Mouse (Mus musculus): ENCODE data around the gene Ldlrad3. TPM values are rescaled to one million over a fixed set of nuclear protein-coding genes. Genes with fewer than 3 reads are reported as not detected.
A peak's percentile ranks its signal among the peaks of the same experiment; 100 is the strongest.

The Ldlrad3 gene
- polyA plus RNA-seq, 1 experiment from 2014 or later: 30.0 TPM

DNA sequence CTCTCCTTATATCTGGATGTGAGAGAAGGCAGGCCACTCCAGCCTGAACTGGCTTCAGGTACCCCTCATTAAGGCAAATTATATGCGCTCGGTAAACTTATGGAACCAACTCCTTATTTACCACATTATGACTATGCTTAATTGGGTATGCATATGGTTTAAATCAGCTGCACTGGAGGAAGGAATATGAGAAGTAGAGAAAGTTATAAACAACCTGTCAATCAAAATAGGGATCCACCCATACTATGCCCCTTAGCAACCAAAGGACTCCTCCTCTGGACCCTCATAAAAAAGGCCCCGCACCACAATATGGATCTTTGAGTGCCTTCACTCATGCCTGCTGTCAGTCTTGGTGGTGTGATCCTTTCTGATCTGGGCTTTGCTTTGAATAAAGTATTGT lies 165.6 kb downstream of the Ldlrad3 start:
- WGBS: 89% methylated on average over 3 of the region's 3 CpGs
- Histone ChIP-seq H3K4me3 (ENCODE audit: low read depth, low read length) (no peak overlapping the region), H3K9me3 (ENCODE audit: control insufficient read depth, low read length) (no peaks in the 10 kb centered on the region), H3K9ac (replicated peaks; ENCODE audit: low read depth, low read length) (no peak overlapping the region), H3K4me2 (ENCODE audit: low read depth, low read length) (no peak overlapping the region), H3K4me1 (ENCODE audit: control insufficient read depth, insufficient read depth, low read length) (peaks cover 8% of the 10 kb centered on the region; the same call in 1 of the 2 replicates), H3K27ac (ENCODE audit: low read depth, low read length) (no peak overlapping the region), H3K27me3 (ENCODE audit: control insufficient read depth, insufficient read depth, low read length) (no peaks in the 10 kb centered on the region), H3K36me3 (ENCODE audit: control insufficient read depth, insufficient read depth, low read length) (no peaks in the 10 kb centered on the region)
- ATAC-seq (ENCODE audit: low read depth): no peak

DNA sequence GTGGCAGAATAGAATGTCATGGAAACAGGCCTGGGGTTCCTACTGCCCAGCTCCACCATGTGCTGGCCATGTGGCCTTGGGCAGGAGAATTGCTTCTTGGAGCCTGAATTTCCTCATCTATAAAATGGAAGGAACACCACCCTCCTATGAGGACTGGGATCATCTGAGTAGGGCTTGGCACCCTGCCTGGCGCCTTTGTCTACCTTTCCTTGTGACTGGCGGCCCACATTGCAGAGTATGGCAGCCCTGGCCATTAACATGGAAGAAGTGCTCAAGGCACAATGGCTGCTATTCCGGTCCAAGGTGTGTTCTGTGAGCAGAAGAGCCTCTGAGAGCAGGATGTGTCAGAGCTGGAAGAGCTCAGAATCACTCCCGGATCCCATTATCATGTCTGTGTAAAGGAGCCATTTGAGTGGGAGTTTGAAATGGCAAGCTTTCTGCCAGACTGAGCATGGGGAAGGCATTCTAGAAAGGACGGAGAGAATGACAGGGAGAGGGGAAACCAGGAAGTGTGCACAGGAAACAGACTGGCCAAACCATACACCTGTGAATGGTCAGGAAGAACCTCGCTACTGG lies 171.6 kb downstream of the Ldlrad3 start:
- no peak overlapping the region for H3K4me2 ChIP-seq (ENCODE audit: low read depth, low read length)
- no peaks in the 10 kb centered on the region for H3K27me3 ChIP-seq (ENCODE audit: control insufficient read depth, insufficient read depth, low read length)
- WGBS: 84% methylated on average over 6 of the region's 6 CpGs
- no peak overlapping the region for H3K9ac ChIP-seq (replicated peaks; ENCODE audit: low read depth, low read length)
- H3K36me3 ChIP-seq (ENCODE audit: control insufficient read depth, insufficient read depth, low read length): no peaks in the 10 kb centered on the region
- H3K4me3 ChIP-seq (ENCODE audit: low read depth, low read length): no peak overlapping the region
- H3K9me3 ChIP-seq (ENCODE audit: control insufficient read depth, low read length): no peaks in the 10 kb centered on the region
- no peak for ATAC-seq (ENCODE audit: low read depth)
- no peaks in the 10 kb centered on the region; the same call in 1 of the 2 replicates for H3K4me1 ChIP-seq (ENCODE audit: control insufficient read depth, insufficient read depth, low read length)
- no peak overlapping the region for H3K27ac ChIP-seq (ENCODE audit: low read depth, low read length)

DNA sequence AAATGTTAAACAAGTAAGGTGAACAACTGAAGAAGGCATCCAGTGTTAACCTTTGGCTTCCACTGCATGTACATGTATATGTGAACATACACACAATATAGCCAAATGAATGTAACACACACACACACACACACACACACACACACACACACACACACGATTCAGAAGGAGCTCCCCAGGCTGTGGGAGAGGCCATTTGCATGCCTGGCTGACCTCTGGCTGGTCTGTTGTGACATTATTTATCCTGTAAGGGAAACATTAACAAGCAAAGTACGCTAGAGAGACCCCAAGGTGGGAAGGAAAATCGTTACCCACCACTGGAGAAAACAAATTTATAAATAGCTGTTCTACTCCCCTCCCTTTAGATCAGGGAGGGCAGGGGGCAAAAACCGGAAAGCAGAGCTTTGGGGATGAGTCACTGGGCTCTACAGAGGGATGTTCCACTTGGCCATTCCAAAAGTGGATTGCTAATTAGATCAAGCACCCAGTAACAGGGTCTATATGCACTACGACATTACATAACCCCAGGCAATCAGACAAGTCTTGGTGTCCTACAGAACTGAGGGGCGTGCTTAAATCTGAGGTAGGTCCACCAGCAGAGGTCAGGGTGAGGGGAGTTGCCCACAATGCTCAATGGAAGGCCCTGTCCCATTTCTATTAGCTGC lies 174.7 kb downstream of the Ldlrad3 start:
- no peaks in the 10 kb centered on the region for H3K27me3 ChIP-seq (ENCODE audit: control insufficient read depth, insufficient read depth, low read length)
- H3K4me3 ChIP-seq (ENCODE audit: low read depth, low read length): no peak overlapping the region
- no peak for ATAC-seq (ENCODE audit: low read depth)
- H3K4me1 ChIP-seq (ENCODE audit: control insufficient read depth, insufficient read depth, low read length): peaks cover 13% of the 10 kb centered on the region
- no peaks in the 10 kb centered on the region for H3K9me3 ChIP-seq (ENCODE audit: control insufficient read depth, low read length)
- H3K9ac ChIP-seq (replicated peaks; ENCODE audit: low read depth, low read length): no peak overlapping the region
- no peaks in the 10 kb centered on the region for H3K36me3 ChIP-seq (ENCODE audit: control insufficient read depth, insufficient read depth, low read length)
- no peak overlapping the region for H3K4me2 ChIP-seq (ENCODE audit: low read depth, low read length)
- WGBS: 61% methylated on average over 6 of the region's 6 CpGs
- no peak overlapping the region for H3K27ac ChIP-seq (ENCODE audit: low read depth, low read length)

- Histone ChIP-seq H3K27me3 (ENCODE audit: control insufficient read depth, insufficient read depth, low read length) (no peaks in the 10 kb centered on the region), H3K4me3 (ENCODE audit: low read depth, low read length) (no peak overlapping the region), H3K4me2 (ENCODE audit: low read depth, low read length) (no peak overlapping the region), H3K4me1 (ENCODE audit: control insufficient read depth, insufficient read depth, low read length) (peaks cover 28% of the 10 kb centered on the region), H3K36me3 (ENCODE audit: control insufficient read depth, insufficient read depth, low read length) (no peaks in the 10 kb centered on the region), H3K27ac (ENCODE audit: low read depth, low read length) (no peak overlapping the region), H3K9ac (replicated peaks; ENCODE audit: low read depth, low read length) (no peak overlapping the region), H3K9me3 (ENCODE audit: control insufficient read depth, low read length) (no peaks in the 10 kb centered on the region)
- WGBS: 62% methylated on average over 6 of the region's 6 CpGs
- no peak for ATAC-seq (ENCODE audit: low read depth)
Measured at GRCm38 (mm10) chr2:102009766-102010265, 176.4 kb downstream of the Ldlrad3 start.

DNA sequence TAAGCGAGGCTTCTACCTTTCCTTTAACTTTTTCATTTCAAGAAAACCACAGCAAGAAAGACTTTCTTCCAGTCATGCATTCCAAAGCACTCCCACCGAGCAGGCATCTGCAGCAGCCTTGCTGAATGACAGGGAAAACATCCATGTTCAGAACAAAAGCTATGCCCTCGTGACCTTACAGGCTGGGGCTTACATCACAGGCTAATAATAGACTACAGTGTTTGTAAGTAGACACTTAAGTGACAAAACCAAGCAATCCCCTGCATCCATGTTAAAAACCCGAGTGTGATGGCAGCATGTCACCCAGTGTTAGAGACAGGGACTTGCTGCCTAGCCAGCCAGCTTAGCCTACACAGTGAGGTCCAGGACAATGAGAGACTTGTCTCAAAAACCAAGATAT lies 180.0 kb downstream of the Ldlrad3 start:
- no peaks in the 10 kb centered on the region for H3K27me3 ChIP-seq (ENCODE audit: control insufficient read depth, insufficient read depth, low read length)
- no peak overlapping the region for H3K4me2 ChIP-seq (ENCODE audit: low read depth, low read length)
- peaks cover 58% of the 10 kb centered on the region for H3K4me1 ChIP-seq (ENCODE audit: control insufficient read depth, insufficient read depth, low read length)
- H3K4me3 ChIP-seq (ENCODE audit: low read depth, low read length): no peak overlapping the region
- H3K9ac ChIP-seq (replicated peaks; ENCODE audit: low read depth, low read length): no peak overlapping the region
- no peaks in the 10 kb centered on the region for H3K9me3 ChIP-seq (ENCODE audit: control insufficient read depth, low read length)
- H3K36me3 ChIP-seq (ENCODE audit: control insufficient read depth, insufficient read depth, low read length): no peaks in the 10 kb centered on the region
- WGBS: 13% methylated on average over 4 of the region's 4 CpGs
- no peak for ATAC-seq (ENCODE audit: low read depth)
- H3K27ac ChIP-seq (ENCODE audit: low read depth, low read length): no peak overlapping the region

DNA sequence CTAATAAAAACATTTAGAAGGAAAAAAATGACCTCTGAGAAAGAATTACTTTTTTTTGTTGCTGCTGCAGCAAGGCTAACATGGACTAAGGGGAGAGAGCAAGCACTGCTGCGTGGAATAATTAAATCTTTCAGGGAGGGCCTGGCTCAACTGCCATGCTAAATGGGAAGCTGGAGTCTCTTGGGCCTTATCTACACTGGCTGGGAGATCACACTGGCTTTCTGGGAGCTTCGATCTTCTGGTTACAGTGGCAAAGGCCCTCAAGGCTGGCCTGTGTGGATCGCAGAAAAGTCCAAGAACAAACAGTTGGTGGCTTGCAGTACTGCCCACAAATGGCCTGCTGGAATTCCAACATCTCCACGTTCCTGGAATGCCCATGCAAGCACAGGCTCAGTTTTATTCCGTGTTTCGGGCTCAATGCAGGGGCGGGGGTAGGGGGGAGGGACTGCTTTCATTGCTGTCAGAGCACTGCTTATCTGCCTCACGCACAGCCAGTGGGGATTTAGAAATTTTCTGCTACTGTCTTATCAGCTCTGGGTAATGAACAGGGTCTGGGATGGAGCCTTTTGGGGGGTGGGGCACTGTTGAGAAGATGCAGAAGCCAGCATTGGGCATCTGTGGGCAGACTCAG lies 180.7 kb downstream of the Ldlrad3 start:
- Histone ChIP-seq H3K4me1 (ENCODE audit: control insufficient read depth, insufficient read depth, low read length) (peaks cover 59% of the 10 kb centered on the region), H3K4me2 (ENCODE audit: low read depth, low read length) (no peak overlapping the region), H3K4me3 (ENCODE audit: low read depth, low read length) (no peak overlapping the region), H3K27me3 (ENCODE audit: control insufficient read depth, insufficient read depth, low read length) (no peaks in the 10 kb centered on the region), H3K9ac (replicated peaks; ENCODE audit: low read depth, low read length) (no peak overlapping the region), H3K27ac (ENCODE audit: low read depth, low read length) (peak overlapping the region; percentile 4; the same call in 1 of the 2 replicates), H3K9me3 (ENCODE audit: control insufficient read depth, low read length) (no peaks in the 10 kb centered on the region), H3K36me3 (ENCODE audit: control insufficient read depth, insufficient read depth, low read length) (no peaks in the 10 kb centered on the region)
- no peak for ATAC-seq (ENCODE audit: low read depth)
- WGBS: 20% methylated on average over 8 of the region's 8 CpGs

DNA sequence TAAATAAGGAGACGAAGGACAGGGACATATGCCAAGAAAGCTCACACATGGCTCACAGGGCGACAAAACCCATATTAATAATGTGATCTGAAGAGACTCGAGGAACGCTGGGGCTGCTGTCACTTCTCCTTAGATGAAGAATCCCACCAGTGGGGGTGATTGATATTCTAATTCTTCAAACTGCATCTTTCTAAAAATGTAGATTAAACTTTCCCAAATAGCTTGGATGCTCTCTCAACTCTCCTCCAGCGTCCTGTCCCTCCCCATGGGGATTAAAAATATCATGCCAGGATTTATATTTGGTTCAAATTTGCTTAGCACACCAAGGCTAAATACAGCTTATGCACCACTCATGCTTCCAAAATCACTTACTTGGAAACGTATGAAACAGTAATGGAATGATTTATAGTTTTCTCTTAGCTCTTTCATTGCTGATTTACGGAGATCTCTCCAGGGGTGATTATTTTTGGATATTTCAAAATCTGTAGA lies 182.4 kb downstream of the Ldlrad3 start:
- Histone ChIP-seq H3K4me2 (ENCODE audit: low read depth, low read length) (no peak overlapping the region), H3K9me3 (ENCODE audit: control insufficient read depth, low read length) (no peaks in the 10 kb centered on the region), H3K27ac (ENCODE audit: low read depth, low read length) (peak overlapping the region; percentile 90), H3K36me3 (ENCODE audit: control insufficient read depth, insufficient read depth, low read length) (no peaks in the 10 kb centered on the region), H3K4me3 (ENCODE audit: low read depth, low read length) (no peak overlapping the region), H3K27me3 (ENCODE audit: control insufficient read depth, insufficient read depth, low read length) (no peaks in the 10 kb centered on the region), H3K9ac (replicated peaks; ENCODE audit: low read depth, low read length) (no peak overlapping the region), H3K4me1 (ENCODE audit: control insufficient read depth, insufficient read depth, low read length) (peaks cover 62% of the 10 kb centered on the region)
- ATAC-seq (ENCODE audit: low read depth): no peak
- WGBS: 17% methylated on average over 7 of the region's 7 CpGs

DNA sequence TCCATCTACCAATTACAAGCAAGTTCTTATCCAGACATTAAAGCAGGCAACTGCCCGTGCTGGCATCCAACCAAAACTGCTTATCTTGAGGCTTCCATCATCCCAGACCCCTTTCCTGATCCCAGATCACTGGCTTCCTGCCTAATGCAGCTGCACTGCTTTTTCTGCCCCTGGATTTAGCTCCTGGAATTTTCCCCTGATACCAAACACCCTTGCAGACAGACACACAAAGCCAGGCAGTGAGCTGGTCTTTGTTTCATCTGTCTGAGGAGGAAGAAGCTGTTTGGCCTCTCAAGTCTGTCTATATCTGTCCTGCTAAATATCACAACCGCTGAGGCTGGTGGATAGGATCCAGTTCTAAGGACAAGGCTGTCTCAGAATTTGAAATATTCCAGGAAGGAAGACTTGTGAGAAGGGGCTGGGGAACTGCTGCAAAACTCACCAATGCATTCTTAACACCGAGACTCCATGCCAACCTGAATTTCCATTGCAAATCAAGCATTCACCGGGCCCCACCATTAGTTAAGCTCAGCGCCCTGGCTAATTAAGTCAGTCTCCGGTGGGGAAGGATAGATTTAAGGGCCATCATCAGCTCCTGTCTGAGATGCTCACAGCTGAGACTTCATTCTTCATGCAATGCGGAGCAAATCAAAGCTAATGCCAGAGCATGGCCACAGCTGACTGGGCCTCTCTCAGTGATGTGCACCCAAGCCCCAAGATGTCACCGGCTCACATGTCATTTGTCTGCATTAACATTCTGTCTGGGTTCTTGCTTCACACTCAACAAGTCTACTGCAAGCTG lies 183.0 kb downstream of the Ldlrad3 start:
- Histone ChIP-seq H3K4me1 (ENCODE audit: control insufficient read depth, insufficient read depth, low read length) (peaks cover 62% of the 10 kb centered on the region), H3K36me3 (ENCODE audit: control insufficient read depth, insufficient read depth, low read length) (no peaks in the 10 kb centered on the region), H3K9me3 (ENCODE audit: control insufficient read depth, low read length) (no peaks in the 10 kb centered on the region), H3K27me3 (ENCODE audit: control insufficient read depth, insufficient read depth, low read length) (no peaks in the 10 kb centered on the region), H3K9ac (replicated peaks; ENCODE audit: low read depth, low read length) (peak overlapping the region; percentile 21; the same call in 1 of the 2 replicates), H3K4me2 (ENCODE audit: low read depth, low read length) (peak overlapping the region; percentile 26), H3K27ac (ENCODE audit: low read depth, low read length) (peak overlapping the region; percentile 90), H3K4me3 (ENCODE audit: low read depth, low read length) (no peak overlapping the region)
- peak; percentile 78 for ATAC-seq (ENCODE audit: low read depth)
- WGBS: 10% methylated on average over 8 of the region's 8 CpGs

Data from neural tube, embryonic 14.5 days (tissue).